Mouse (Mus musculus) gastrocnemius, adult 18-20 months (tissue): ENCODE data around the gene Hadha. TPM values are rescaled to one million over a fixed set of nuclear protein-coding genes. Genes with fewer than 3 reads are reported as not detected.

Experiments used
- DNase-seq: peaks from one replicate; pipeline ENCODE4 v3.0.0; 2021; ENCODE audit warnings: low spot score
- total RNA-seq, 2 experiments: library from RNA; stranded (reverse); gene quantifications; 2 replicates each; pipeline ENCODE4 v1.2.3; 2021

The Hadha gene
- total RNA-seq, 2 experiments from 2014 or later = 326 to 396 TPM

GRCm38 (mm10) chr5:30155395-30155792, 432 bp upstream of the Hadha start:
- DNase-seq = no peak

- DNase-seq = no peak
These were observed 949 bp downstream of the Hadha start for GRCm38 (mm10) chr5:30154013-30154412.

- DNase-seq = no peak
These were observed 1.7 kb downstream of the Hadha start for GRCm38 (mm10) chr5:30153222-30153621.

GRCm38 (mm10) chr5:30152413-30152812, 2.5 kb downstream of the Hadha start:
- no peak for DNase-seq

GRCm38 (mm10) chr5:30152007-30152406, 3.0 kb downstream of the Hadha start:
- no peak for DNase-seq

GRCm38 (mm10) chr5:30148133-30148920, 6.6 kb downstream of the Hadha start:
- DNase-seq = no peak

- no peak for DNase-seq
These were observed 8.4 kb downstream of the Hadha start for GRCm38 (mm10) chr5:30146526-30146925.

- DNase-seq = no peak
These were observed 16.8 kb downstream of the Hadha start for GRCm38 (mm10) chr5:30138193-30138592.

GRCm38 (mm10) chr5:30137271-30137670, 17.7 kb downstream of the Hadha start:
- DNase-seq = no peak

GRCm38 (mm10) chr5:30135711-30136231, 19.2 kb downstream of the Hadha start:
- no peak for DNase-seq

GRCm38 (mm10) chr5:30132173-30132572, 22.8 kb downstream of the Hadha start:
- no peak for DNase-seq

- DNase-seq = no peak
These were observed 23.7 kb downstream of the Hadha start for GRCm38 (mm10) chr5:30131246-30131645.

GRCm38 (mm10) chr5:30128680-30129079, 26.3 kb downstream of the Hadha start:
- no peak for DNase-seq

- no peak for DNase-seq
These were observed 26.9 kb downstream of the Hadha start for GRCm38 (mm10) chr5:30127921-30128597.

- DNase-seq = no peak
These were observed 28.2 kb downstream of the Hadha start for GRCm38 (mm10) chr5:30126756-30127155.

- DNase-seq = peak; percentile 38
These were observed 29.4 kb downstream of the Hadha start for GRCm38 (mm10) chr5:30125587-30125986.

GRCm38 (mm10) chr5:30122481-30122880, 32.5 kb downstream of the Hadha start:
- DNase-seq = no peak

GRCm38 (mm10) chr5:30120106-30120505, 34.9 kb downstream of the Hadha start:
- DNase-seq = no peak

GRCm38 (mm10) chr5:30119163-30119562, 35.8 kb downstream of the Hadha start:
- DNase-seq = no peak

GRCm38 (mm10) chr5:30118018-30118417, 36.9 kb downstream of the Hadha start:
- no peak for DNase-seq

GRCm38 (mm10) chr5:30115718-30116117, 39.2 kb downstream of the Hadha start:
- no peak for DNase-seq

- DNase-seq = no peak
These were observed 40.2 kb downstream of the Hadha start for GRCm38 (mm10) chr5:30114761-30115140.
